Mouse (Mus musculus) spleen, adult 2 months (tissue): Measurements from ENCODE around the gene Glt28d2.

Source experiments
- CTCF ChIP-seq: fragments of 200-500 bp; IDR thresholded peaks from 2 replicates; pipeline ENCODE4 v1.5.1; 2011; ENCODE audit warnings: mild to moderate bottlenecking, inconsistent platforms; ENCODE audit not compliant: insufficient read depth, insufficient read length, insufficient replicate concordance; ENCODE audit errors: extremely low read depth
- POLR2A ChIP-seq: fragments of 200-500 bp; IDR thresholded peaks from 2 replicates; pipeline ENCODE4 v1.6.1; 2011; ENCODE audit warnings: low read depth, low read length, inconsistent platforms

DNA sequence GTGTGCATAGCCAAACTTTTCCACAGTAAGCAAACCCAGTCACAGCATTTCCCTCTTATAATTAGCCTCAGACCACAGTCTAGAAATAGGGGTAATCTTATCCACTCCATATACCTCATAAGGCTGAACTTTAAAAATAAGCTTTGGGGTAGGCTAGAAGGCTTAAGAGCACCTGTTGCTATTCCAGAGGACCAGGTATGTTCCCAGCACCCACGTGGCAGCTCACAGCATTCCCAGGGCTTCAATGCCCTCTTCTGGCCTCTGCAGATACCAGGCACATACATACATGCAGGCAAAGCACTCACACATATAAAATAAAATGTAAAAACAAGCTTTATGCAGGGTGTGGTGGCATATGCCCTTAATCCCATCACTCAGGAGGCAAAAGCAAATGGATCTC, 53.7 kb downstream of the Glt28d2 start:
- no peak for TF ChIP-seq CTCF
- no peak for TF ChIP-seq POLR2A
